Mouse (Mus musculus) C2C12 (cell line): ENCODE measurements around the gene Nos3. TPM values are rescaled to one million over a fixed set of nuclear protein-coding genes. Genes with fewer than 3 reads are reported as not detected.

ENCODE experiments used
- H3K27me3 ChIP-seq: one replicate; pipeline ENCODE4 v1.6.1; 2011; ENCODE audit not compliant: control insufficient read depth, insufficient read depth, insufficient read length
- H3K36me3 ChIP-seq: one replicate; pipeline ENCODE4 v1.6.1; 2011; ENCODE audit not compliant: control insufficient read depth, insufficient read depth
- H3K4me3 ChIP-seq: one replicate; pipeline ENCODE4 v1.5.1; 2011; ENCODE audit warnings: mild to moderate bottlenecking, control low read depth; ENCODE audit not compliant: poor library complexity, insufficient read depth, severe bottlenecking
- H3K79me2 ChIP-seq: one replicate; pipeline ENCODE4 v1.6.1; 2011; ENCODE audit not compliant: control insufficient read depth, insufficient read depth
- H3K79me3 ChIP-seq: one replicate; pipeline ENCODE4 v1.6.1; 2011; ENCODE audit warnings: low read depth, control low read depth
- H3ac ChIP-seq: one replicate; pipeline ENCODE3; 2011; ENCODE audit warnings: low read depth; ENCODE audit not compliant: control insufficient read depth, insufficient read length
- CEBPB ChIP-seq: IDR thresholded peaks from one replicate; pipeline ENCODE4 v1.6.1; 2011; ENCODE audit warnings: low read depth, mild to moderate bottlenecking, control low read depth, moderate library complexity
- CTCF ChIP-seq: IDR thresholded peaks from one replicate; pipeline ENCODE4 v1.5.1; 2011; ENCODE audit not compliant: control insufficient read depth, insufficient read depth, insufficient read length
- FOSL1 ChIP-seq: IDR thresholded peaks from one replicate; pipeline ENCODE4 v1.8.0; 2011; ENCODE audit warnings: mild to moderate bottlenecking, low read length; ENCODE audit not compliant: poor library complexity, insufficient read depth, severe bottlenecking
- MAX ChIP-seq: IDR thresholded peaks from one replicate; pipeline ENCODE4 v1.6.1; 2011; ENCODE audit warnings: mild to moderate bottlenecking, control low read depth
- MYOD1 ChIP-seq: IDR thresholded peaks from one replicate; pipeline ENCODE4 v1.6.1; 2011; ENCODE audit warnings: low read depth; ENCODE audit not compliant: control insufficient read depth, insufficient read length
- MYOG ChIP-seq: IDR thresholded peaks from one replicate; pipeline ENCODE4 v1.6.1; 2011; ENCODE audit not compliant: control insufficient read depth, insufficient read length; ENCODE audit errors: extremely low read depth
- USF1 ChIP-seq: IDR thresholded peaks from one replicate; pipeline ENCODE4 v1.6.1; 2011; ENCODE audit warnings: low read depth, mild to moderate bottlenecking, control low read depth, moderate library complexity
- polyA plus RNA-seq: library from polyadenylated mRNA; unstranded; fragments of >200 nt; fragmentation: generic; extraction: Trizol; gene quantifications from one replicate; pipeline ENCODE4 v1.2.1, GENCODE M21; 2012; ENCODE audit warnings: missing spikeins

Gene Nos3
- polyA plus RNA-seq, 1 experiment: 0.13 TPM

DNA sequence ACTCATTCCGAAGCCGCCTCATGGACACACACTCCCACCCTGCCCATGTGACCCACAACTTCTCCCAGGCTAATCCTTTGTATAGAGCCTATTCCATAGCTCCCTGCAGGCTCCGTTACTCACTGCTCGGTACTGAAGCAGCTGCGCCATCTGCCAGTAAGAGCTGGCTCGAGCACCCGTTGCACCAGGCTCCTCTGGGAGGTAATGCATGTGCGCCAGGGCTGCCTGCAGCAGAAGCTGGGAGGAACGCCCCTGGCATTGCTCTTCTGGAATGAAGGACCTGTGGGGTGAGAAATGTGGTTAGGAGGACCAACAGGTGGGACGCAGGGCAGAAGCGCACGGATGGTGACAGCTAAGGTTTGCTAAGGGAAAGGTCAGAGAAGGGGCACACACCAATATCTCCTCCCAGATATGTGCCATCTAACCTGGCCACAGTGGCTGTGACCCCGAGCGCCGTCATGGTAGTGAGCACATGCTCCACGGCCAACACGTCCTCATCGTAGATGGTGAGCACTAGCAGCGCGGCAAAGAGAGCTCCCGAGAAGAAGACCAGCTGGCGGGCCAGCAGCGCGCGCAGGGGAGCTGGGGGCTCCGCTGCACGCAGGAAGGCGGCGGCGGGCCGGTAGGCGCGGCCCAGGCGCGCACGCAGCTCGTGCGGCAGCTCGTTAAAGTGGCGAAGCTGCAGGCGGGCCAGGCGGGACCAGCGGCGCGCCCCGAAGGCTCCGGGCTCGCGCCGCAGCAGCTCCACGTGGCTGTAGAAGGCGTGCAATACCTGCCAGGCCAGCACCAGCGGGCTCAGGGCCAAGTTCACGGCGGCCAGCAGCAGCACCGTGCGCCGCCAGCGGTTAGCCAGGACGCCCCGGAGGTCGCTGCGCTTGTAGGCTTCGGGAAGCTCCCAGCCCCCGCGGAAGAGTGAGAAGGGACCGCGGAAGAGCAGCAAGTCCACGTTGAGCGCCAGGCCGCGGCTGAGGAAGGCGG lies 22.9 kb downstream of the Nos3 start:
- Histone ChIP-seq H3ac (no peak overlapping the region), H3K4me3 (no peak overlapping the region), H3K36me3 (no peaks in the 10 kb centered on the region), H3K27me3 (no peaks in the 10 kb centered on the region), H3K79me2 (no peaks in the 10 kb centered on the region), H3K79me3 (no peaks in the 10 kb centered on the region)
- no peak for TF ChIP-seq MYOG

DNA sequence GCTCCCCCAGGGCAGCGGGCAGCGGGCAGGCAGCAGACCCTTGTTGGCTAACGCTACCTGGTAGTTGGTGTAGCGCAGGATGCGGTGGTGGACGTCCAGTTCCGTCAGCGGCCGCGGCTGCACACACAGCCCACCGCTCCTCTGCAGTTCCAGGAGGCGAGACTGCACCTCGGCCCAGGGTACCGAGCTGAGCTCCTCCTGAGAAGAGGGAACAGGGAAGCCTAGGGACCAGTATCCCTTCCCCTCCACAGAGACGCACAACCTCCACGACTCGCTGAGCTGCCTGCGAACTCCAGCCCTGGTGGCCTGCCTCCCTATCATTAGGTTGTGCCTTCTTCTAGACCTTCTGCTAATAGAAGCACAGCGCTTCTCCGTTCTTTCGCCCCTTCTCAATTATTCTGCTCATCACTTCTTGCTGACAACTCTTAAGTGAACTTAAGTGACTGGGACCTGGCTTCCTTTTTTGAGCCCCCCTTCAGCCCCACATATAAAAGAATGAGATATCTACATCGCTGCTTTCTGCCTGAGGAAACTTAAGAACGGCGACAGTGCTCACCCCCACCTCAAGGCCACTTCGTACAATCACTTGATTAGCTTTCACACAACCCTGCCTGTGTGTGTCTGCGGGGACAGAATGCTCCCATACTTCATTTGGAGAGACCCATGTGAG lies 23.8 kb downstream of the Nos3 start:
- no peak overlapping the region for H3ac ChIP-seq
- H3K27me3 ChIP-seq: no peaks in the 10 kb centered on the region
- no peaks in the 10 kb centered on the region for H3K79me2 ChIP-seq
- H3K4me3 ChIP-seq: no peak overlapping the region
- H3K79me3 ChIP-seq: no peaks in the 10 kb centered on the region
- H3K36me3 ChIP-seq: no peaks in the 10 kb centered on the region
- no peak for TF ChIP-seq MYOG

DNA sequence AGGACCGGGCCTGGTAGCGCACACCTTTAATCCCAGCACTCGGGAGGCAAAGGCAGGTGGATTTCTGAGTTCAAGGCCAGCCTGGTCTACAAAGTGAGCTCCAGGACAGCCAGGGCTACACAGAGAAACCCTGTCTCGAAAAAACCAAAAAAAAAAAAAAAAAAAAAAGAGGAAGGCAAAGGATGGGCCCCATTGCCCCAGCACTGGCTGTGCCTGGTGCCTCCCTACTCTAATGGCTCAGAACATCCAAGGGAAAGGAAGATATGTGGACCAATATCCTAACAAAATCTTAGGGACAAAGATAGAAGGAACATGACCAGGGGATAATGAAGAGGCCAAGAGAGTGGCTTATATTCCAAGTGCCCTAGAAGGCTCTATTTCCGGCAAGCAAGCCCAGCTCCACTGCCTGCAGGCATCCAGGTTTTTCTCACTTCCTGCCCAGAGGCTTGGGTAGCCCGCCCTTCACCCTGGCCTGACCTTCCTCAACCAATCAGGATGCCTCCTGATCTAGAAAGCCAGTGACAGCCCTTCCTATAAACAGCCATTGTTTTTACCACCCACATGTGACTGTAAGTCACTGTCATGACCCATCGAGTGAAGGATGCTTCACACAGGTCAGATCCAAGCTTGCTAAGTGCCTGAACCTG lies 24.5 kb downstream of the Nos3 start:
- no peak overlapping the region for H3ac ChIP-seq
- no peak for TF ChIP-seq CTCF
- no peak for TF ChIP-seq FOSL1
- TF ChIP-seq CEBPB: no peak
- no peak for TF ChIP-seq MAX
- TF ChIP-seq USF1: no peak
- no peak for TF ChIP-seq MYOG
- no peak for TF ChIP-seq MYOD1
- H3K79me3 ChIP-seq: no peaks in the 10 kb centered on the region
- H3K36me3 ChIP-seq: no peaks in the 10 kb centered on the region
- no peak overlapping the region for H3K4me3 ChIP-seq
- no peaks in the 10 kb centered on the region for H3K27me3 ChIP-seq
- H3K79me2 ChIP-seq: no peaks in the 10 kb centered on the region

DNA sequence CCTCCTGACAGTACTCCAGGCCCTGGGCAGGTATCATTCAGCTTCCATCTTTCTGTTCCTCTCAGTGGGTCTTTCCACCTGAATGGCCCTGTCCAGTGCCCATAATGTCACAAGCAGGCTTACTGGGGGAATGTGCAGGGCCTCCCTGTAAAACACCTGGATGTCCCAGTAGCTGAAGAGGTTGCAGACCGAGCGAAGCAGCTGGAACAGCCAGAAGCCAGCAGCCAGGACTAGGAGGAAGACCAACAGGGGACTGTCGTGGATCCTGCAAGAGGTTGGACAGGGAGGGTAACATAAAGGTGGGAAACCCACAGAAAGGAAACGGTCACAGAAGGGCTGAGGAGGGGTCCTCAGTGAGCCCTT lies 25.0 kb downstream of the Nos3 start:
- Histone ChIP-seq H3ac (no peak overlapping the region), H3K36me3 (no peaks in the 10 kb centered on the region), H3K27me3 (no peaks in the 10 kb centered on the region), H3K79me2 (no peaks in the 10 kb centered on the region), H3K79me3 (no peaks in the 10 kb centered on the region), H3K4me3 (no peak overlapping the region)
- TF ChIP-seq FOSL1: no peak
- no peak for TF ChIP-seq MAX
- no peak for TF ChIP-seq CTCF
- no peak for TF ChIP-seq USF1
- TF ChIP-seq MYOD1: no peak
- TF ChIP-seq CEBPB: no peak
- TF ChIP-seq MYOG: no peak

DNA sequence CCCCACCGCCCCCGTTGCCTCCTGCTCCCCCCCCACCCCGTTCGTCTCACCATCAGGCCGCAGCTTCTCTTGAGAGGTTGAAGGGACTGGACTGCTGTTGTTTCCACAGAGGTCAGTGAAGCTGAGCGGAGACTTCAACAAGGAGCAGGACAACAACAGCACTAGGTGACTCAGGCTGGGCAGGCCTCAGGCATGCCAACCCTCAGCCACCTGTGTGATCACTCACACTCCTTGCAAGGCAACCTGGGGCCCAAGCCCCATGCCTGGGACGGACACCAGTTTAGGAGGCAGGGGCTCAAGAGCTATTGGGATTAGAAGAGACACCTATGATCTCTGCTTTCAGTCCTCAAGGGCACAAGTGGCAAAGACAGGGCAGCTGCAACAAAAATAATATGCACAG lies 27.3 kb downstream of the Nos3 start, which contains the start of gene Atg9b:
Atg9b (minus strand) TSS at position 280 of the 400 bp plus-strand sequence.
- Histone ChIP-seq H3K36me3 (no peaks in the 10 kb centered on the region), H3ac (no peak within 1 kb of the TSS), H3K79me2 (no peaks in the 10 kb centered on the region), H3K27me3 (no peaks in the 10 kb centered on the region), H3K79me3 (no peaks in the 10 kb centered on the region), H3K4me3 (no peak within 1 kb of the TSS)
- TF ChIP-seq MAX (no peak), CEBPB (no peak), MYOG (no peak), MYOD1 (no peak), USF1 (no peak), FOSL1 (no peak), CTCF (no peak)
